ENCODE assay signal across 8 mouse cellular contexts in genomic region chr4:138303742-138304141, GRCm38 (mm10). TPM values are rescaled to one million over a fixed set of nuclear protein-coding genes. Genes with fewer than 3 reads are reported as not detected.
DNase-seq lines count a peak whose midpoint lies in the region; ATAC-seq lines count a peak whose summit lies in the region.

No protein-coding gene starts in this region.

- H3K9ac ChIP-seq in kidney, embryonic 15.5 days: peak overlapping the region; percentile 78
- H3K9ac ChIP-seq in hindbrain, embryonic 16.5 days (ENCODE audit: low read depth, low read length): peak overlapping the region; percentile 54
- peak overlapping the region; percentile 80 for H3K9ac ChIP-seq in midbrain, embryonic 13.5 days (replicated peaks)

- no peaks in the 10 kb centered on the region for H3K9me3 ChIP-seq in kidney, embryonic 15.5 days (replicated peaks)
- no peaks in the 10 kb centered on the region for H3K9me3 ChIP-seq in hindbrain, embryonic 16.5 days (ENCODE audit: control insufficient read depth, low read length)
- no peaks in the 10 kb centered on the region for H3K9me3 ChIP-seq in midbrain, embryonic 13.5 days

- H3K27me3 ChIP-seq in kidney, embryonic 15.5 days: no peaks in the 10 kb centered on the region
- no peaks in the 10 kb centered on the region for H3K27me3 ChIP-seq in hindbrain, embryonic 16.5 days (replicated peaks; ENCODE audit: control insufficient read depth, insufficient read depth, low read length)
- no peaks in the 10 kb centered on the region for H3K27me3 ChIP-seq in midbrain, embryonic 13.5 days

- peak overlapping the region; percentile 81 for H3K27ac ChIP-seq in kidney, embryonic 15.5 days
- peak overlapping the region; percentile 60 for H3K27ac ChIP-seq in hindbrain, embryonic 16.5 days (ENCODE audit: low read depth, low read length)
- H3K27ac ChIP-seq in midbrain, embryonic 13.5 days: peak overlapping the region; percentile 76

- peaks cover 24% of the 10 kb centered on the region for H3K36me3 ChIP-seq in kidney, embryonic 15.5 days
- no peaks in the 10 kb centered on the region for H3K36me3 ChIP-seq in hindbrain, embryonic 16.5 days (ENCODE audit: control insufficient read depth, insufficient read depth, low read length)
- H3K36me3 ChIP-seq in midbrain, embryonic 13.5 days: peaks cover 16% of the 10 kb centered on the region

- peak overlapping the region; percentile 99 for H3K4me3 ChIP-seq in kidney, embryonic 15.5 days (replicated peaks)
- peak overlapping the region; percentile 95 for H3K4me3 ChIP-seq in hindbrain, embryonic 16.5 days (ENCODE audit: low read length)
- H3K4me3 ChIP-seq in midbrain, embryonic 13.5 days (replicated peaks): peak overlapping the region; percentile 92

- 12% methylated on average over 18 of the region's 18 CpGs for WGBS in kidney, embryonic 15.5 days
- WGBS in hindbrain, embryonic 16.5 days: 18% methylated on average over 18 of the region's 18 CpGs
- 19% methylated on average over 18 of the region's 18 CpGs for WGBS in midbrain, embryonic 13.5 days

- H3K4me1 ChIP-seq in kidney, embryonic 15.5 days: peaks cover 34% of the 10 kb centered on the region
- peaks cover 28% of the 10 kb centered on the region for H3K4me1 ChIP-seq in hindbrain, embryonic 16.5 days (ENCODE audit: control insufficient read depth, insufficient read depth, low read depth, low read length)
- peaks cover 31% of the 10 kb centered on the region for H3K4me1 ChIP-seq in midbrain, embryonic 13.5 days (replicated peaks)

- H3K4me2 ChIP-seq in kidney, embryonic 15.5 days: peak overlapping the region; percentile 89
- peak overlapping the region; percentile 80 for H3K4me2 ChIP-seq in hindbrain, embryonic 16.5 days (ENCODE audit: low read length)
- H3K4me2 ChIP-seq in midbrain, embryonic 13.5 days (replicated peaks): peak overlapping the region; percentile 92

- no peak for ATAC-seq in kidney, embryonic 15.5 days (replicated peaks; ENCODE audit: low FRiP score)
- peak; percentile 6; the same call in 1 of the 2 replicates for ATAC-seq in common myeloid progenitor, adult 5-6 weeks (replicated peaks; ENCODE audit: low read depth, poor library complexity, severe bottlenecking)
- ATAC-seq in hindbrain, embryonic 16.5 days: no peak
- ATAC-seq in midbrain, embryonic 13.5 days: no peak
- ATAC-seq in inflammation-experienced regulatory T-cells, adult 6 months: no peak

- DNase-seq in kidney, adult 18-20 months: no peak
- DNase-seq in kidney, postnatal 10 days: no peak
- no peak for DNase-seq in yolk sac, embryonic 10.5 days (ENCODE audit: low spot score)

RNA-seq across cellular contexts. Expression of gene Ddost, which starts 0.8 kb away (rescaled TPM):
- 365 and 386 TPM in 2 replicates for polyA plus RNA-seq in kidney, embryonic 15.5 days (2015; fragmentation: Nextera tagmentation; extraction: Ambion mirVana)
- total RNA-seq in common myeloid progenitor, adult 5-6 weeks (2017): 101 and 107 TPM in 2 replicates
- polyA plus RNA-seq in hindbrain, embryonic 16.5 days (2015; fragmentation: Nextera tagmentation; extraction: Ambion mirVana): 232 and 238 TPM in 2 replicates
- 192 and 200 TPM in 2 replicates for polyA plus RNA-seq in midbrain, embryonic 13.5 days (2015; fragmentation: Nextera tagmentation; extraction: Ambion mirVana)
- polyA plus RNA-seq in inflammation-experienced regulatory T-cells, adult 6 months (2017; shearing (Covaris generic)): 100 to 1,000 TPM; 101 to 118 (median 104) TPM

RNA-seq across cellular contexts. Expression of gene Pink1, which starts 22.4 kb away (rescaled TPM):
- 47.5 and 50.3 TPM in 2 replicates for polyA plus RNA-seq in kidney, embryonic 15.5 days (2015; fragmentation: Nextera tagmentation; extraction: Ambion mirVana)
- total RNA-seq in common myeloid progenitor, adult 5-6 weeks (2017): 33.8 and 51.5 TPM in 2 replicates
- 100 and 108 TPM in 2 replicates for polyA plus RNA-seq in hindbrain, embryonic 16.5 days (2015; fragmentation: Nextera tagmentation; extraction: Ambion mirVana)
- 79.8 and 89.2 TPM in 2 replicates for polyA plus RNA-seq in midbrain, embryonic 13.5 days (2015; fragmentation: Nextera tagmentation; extraction: Ambion mirVana)
- 10 to 100 TPM in 2 of 3 experiments, 1 to 10 TPM in 1; 6.0 to 24.7 (median 10.8) TPM for polyA plus RNA-seq in inflammation-experienced regulatory T-cells, adult 6 months (2017; shearing (Covaris generic))

RNA-seq across cellular contexts. Expression of gene Kif17, which starts 53.5 kb away (rescaled TPM):
- 1.6 and 2.0 TPM in 2 replicates for polyA plus RNA-seq in kidney, embryonic 15.5 days (2015; fragmentation: Nextera tagmentation; extraction: Ambion mirVana)
- 5.5 and 6.5 TPM in 2 replicates for total RNA-seq in common myeloid progenitor, adult 5-6 weeks (2017)
- 4.2 and 4.5 TPM in 2 replicates for polyA plus RNA-seq in hindbrain, embryonic 16.5 days (2015; fragmentation: Nextera tagmentation; extraction: Ambion mirVana)
- polyA plus RNA-seq in midbrain, embryonic 13.5 days (2015; fragmentation: Nextera tagmentation; extraction: Ambion mirVana): 1.4 and 1.5 TPM in 2 replicates
- not detected for polyA plus RNA-seq in inflammation-experienced regulatory T-cells, adult 6 months (2017; shearing (Covaris generic))

RNA-seq across cellular contexts. Expression of gene Sh2d5, which starts 53.5 kb away (rescaled TPM):
- polyA plus RNA-seq in kidney, embryonic 15.5 days (2015; fragmentation: Nextera tagmentation; extraction: Ambion mirVana): 0.42 and 0.77 TPM in 2 replicates
- total RNA-seq in common myeloid progenitor, adult 5-6 weeks (2017): 22.0 and 24.7 TPM in 2 replicates
- 18.5 and 21.6 TPM in 2 replicates for polyA plus RNA-seq in hindbrain, embryonic 16.5 days (2015; fragmentation: Nextera tagmentation; extraction: Ambion mirVana)
- polyA plus RNA-seq in midbrain, embryonic 13.5 days (2015; fragmentation: Nextera tagmentation; extraction: Ambion mirVana): 7.0 and 8.5 TPM in 2 replicates
- polyA plus RNA-seq in inflammation-experienced regulatory T-cells, adult 6 months (2017; shearing (Covaris generic)): under 1 TPM; 0.16 to 0.53 (median 0.21) TPM
